ENCODE assay signal across 8 mouse cellular contexts in the genomic region with DNA sequence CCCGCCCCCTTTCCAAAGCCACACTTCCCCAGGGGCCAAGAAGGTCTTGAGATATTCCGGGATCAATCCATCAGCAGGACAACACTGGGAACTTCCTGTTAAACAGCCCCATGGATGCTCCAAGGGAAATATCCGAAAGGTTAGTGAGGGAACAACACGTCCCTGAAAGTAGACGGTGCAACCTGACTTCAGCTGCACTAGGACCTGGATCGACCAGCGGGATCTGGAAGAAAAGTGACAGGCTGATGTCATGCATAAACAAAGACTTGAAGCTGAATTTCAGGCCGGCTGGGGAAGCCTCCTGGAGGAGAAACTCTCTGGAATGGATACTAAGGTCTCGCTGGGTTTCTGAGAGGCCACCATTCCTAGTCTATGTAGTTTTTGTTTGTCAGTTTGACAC. TPM values are rescaled to one million over a fixed set of nuclear protein-coding genes. Genes with fewer than 3 reads are reported as not detected.
A peak's percentile ranks its signal among the peaks of the same experiment; 100 is the strongest.
DNase-seq lines count a peak whose midpoint lies in the region; ATAC-seq and TF ChIP-seq lines count a peak whose summit lies in the region.

No protein-coding gene starts in this region.

- H3K9ac ChIP-seq in embryonic facial prominence, embryonic 14.5 days (ENCODE audit: low read depth, low read length) = peak overlapping the region; percentile 72
- H3K9ac ChIP-seq in limb, embryonic 14.5 days (ENCODE audit: low read depth, low read length, severe bottlenecking) = peak overlapping the region; percentile 52; the same call in 1 of the 2 replicates
- no peak overlapping the region for H3K9ac ChIP-seq in stomach, embryonic 15.5 days

- TF ChIP-seq POLR2A in limb, embryonic 14.5 days (IDR thresholded peaks at IDR 0.05; ENCODE audit: borderline replicate concordance, extremely low read depth, insufficient read depth, insufficient read length) = no peak

- H3K4me3 ChIP-seq in left cerebral cortex, adult 2 months = peak overlapping the region; percentile 68
- peak overlapping the region; percentile 63 for H3K4me3 ChIP-seq in embryonic facial prominence, embryonic 14.5 days (ENCODE audit: low read depth, low read length)
- peak overlapping the region; percentile 59 for H3K4me3 ChIP-seq in limb, embryonic 14.5 days (replicated peaks; ENCODE audit: low read length)
- H3K4me3 ChIP-seq in stomach, embryonic 15.5 days (replicated peaks) = peak overlapping the region; percentile 69

- 2% methylated on average over 9 of the region's 9 CpGs for WGBS in embryonic facial prominence, embryonic 14.5 days
- 2% methylated on average over 9 of the region's 9 CpGs for WGBS in limb, embryonic 14.5 days
- 3% methylated on average over 9 of the region's 9 CpGs for WGBS in stomach, embryonic 15.5 days

- DNase-seq in adrenal gland, postnatal 10 days = peak; percentile 22
- DNase-seq in adrenal gland, adult (ENCODE audit: inconsistent age in 2 of 2, low spot score in 1 of 2) = no peak
- peak in 1 of 2 experiments; percentile 15 for DNase-seq in left cerebral cortex, adult 2 months (ENCODE audit: extremely low spot score in 1 of 2, low spot score in 2 of 2)
- DNase-seq in left cerebral cortex, adult 18-20 months (ENCODE audit: low spot score in 2 of 2) = no peak
- DNase-seq in embryonic facial prominence, embryonic 14.5 days (ENCODE audit: low spot score) = peak; percentile 48
- DNase-seq in limb, embryonic 14.5 days (ENCODE audit: low spot score) = no peak
- DNase-seq in cerebellum, postnatal 25 days = no peak

- H3K36me3 ChIP-seq in embryonic facial prominence, embryonic 14.5 days (ENCODE audit: control insufficient read depth, insufficient read depth, low read length) = no peaks in the 10 kb centered on the region
- no peaks in the 10 kb centered on the region for H3K36me3 ChIP-seq in limb, embryonic 14.5 days (ENCODE audit: control insufficient read depth, insufficient read depth, low read length)
- no peaks in the 10 kb centered on the region for H3K36me3 ChIP-seq in stomach, embryonic 15.5 days

- peaks cover 7% of the 10 kb centered on the region for H3K9me3 ChIP-seq in embryonic facial prominence, embryonic 14.5 days (ENCODE audit: control insufficient read depth, low read length)
- no peaks in the 10 kb centered on the region for H3K9me3 ChIP-seq in limb, embryonic 14.5 days (ENCODE audit: control insufficient read depth, low read length)
- no peaks in the 10 kb centered on the region for H3K9me3 ChIP-seq in stomach, embryonic 15.5 days

- intact Hi-C loops in left cerebral cortex, adult 2 months (cut with DNase I) = loop anchor here (5.0 kb wide), 1 partner anchor 130 kb away; a partner anchor contains a TSS

- peaks cover 6% of the 10 kb centered on the region; the same call in 1 of the 2 replicates for H3K4me1 ChIP-seq in embryonic facial prominence, embryonic 14.5 days (ENCODE audit: control insufficient read depth, insufficient read depth, low read length)
- peaks cover 3% of the 10 kb centered on the region; the same call in 1 of the 2 replicates for H3K4me1 ChIP-seq in limb, embryonic 14.5 days (ENCODE audit: control insufficient read depth, insufficient read depth, low read length)
- H3K4me1 ChIP-seq in stomach, embryonic 15.5 days = peaks cover 16% of the 10 kb centered on the region; the same call in 1 of the 2 replicates

- no peak for TF ChIP-seq CTCF in left cerebral cortex, adult 2 months (IDR thresholded peaks at IDR 0.05)

- ATAC-seq in embryonic facial prominence, embryonic 14.5 days (ENCODE audit: low read depth) = peak; percentile 9; the same call in 1 of the 2 replicates
- 0 out of 2 replicates have a peak, but pooled peaks have one; percentile 2 for ATAC-seq in limb, embryonic 14.5 days (ENCODE audit: low FRiP score, low read depth)
- peak; percentile 19; the same call in 1 of the 2 replicates for ATAC-seq in stomach, embryonic 15.5 days (ENCODE audit: insufficient read depth, low FRiP score, low read depth)

- peaks cover 5% of the 10 kb centered on the region; the same call in 1 of the 2 replicates for H3K27me3 ChIP-seq in embryonic facial prominence, embryonic 14.5 days (replicated peaks; ENCODE audit: control insufficient read depth, insufficient read depth, low read length)
- H3K27me3 ChIP-seq in limb, embryonic 14.5 days (ENCODE audit: control insufficient read depth, insufficient read depth, low read length) = no peaks in the 10 kb centered on the region; the same call in none of the 2 replicates
- no peaks in the 10 kb centered on the region for H3K27me3 ChIP-seq in stomach, embryonic 15.5 days (replicated peaks)

- H3K27ac ChIP-seq in left cerebral cortex, adult 2 months = peak overlapping the region; percentile 53
- no peak overlapping the region for H3K27ac ChIP-seq in embryonic facial prominence, embryonic 14.5 days (replicated peaks; ENCODE audit: low read depth, low read length)
- H3K27ac ChIP-seq in limb, embryonic 14.5 days (replicated peaks; ENCODE audit: low read depth, low read length) = no peak overlapping the region
- H3K27ac ChIP-seq in stomach, embryonic 15.5 days = no peak overlapping the region

- peak overlapping the region; percentile 99 for H3K4me2 ChIP-seq in embryonic facial prominence, embryonic 14.5 days (ENCODE audit: low read depth, low read length)
- H3K4me2 ChIP-seq in limb, embryonic 14.5 days (replicated peaks; ENCODE audit: low read depth, low read length, severe bottlenecking) = peak overlapping the region; percentile 99
- peak overlapping the region; percentile 99 for H3K4me2 ChIP-seq in stomach, embryonic 15.5 days

RNA-seq across cellular contexts. Expression of a gene that starts 0.5 kb away (rescaled TPM):
- 10 to 100 TPM; 10.1 to 18.0 TPM for total RNA-seq in adrenal gland, postnatal 10 days (2021)
- total RNA-seq in left cerebral cortex, adult 2 months (2021) = 10 to 100 TPM; 23.5 to 24.5 TPM
- 10 to 100 TPM; 20.3 TPM for total RNA-seq in left cerebral cortex, adult 18-20 months (2021)
- polyA plus RNA-seq in embryonic facial prominence, embryonic 14.5 days (2014; fragmentation: Nextera tagmentation; extraction: Ambion mirVana) = 13.1 and 16.2 TPM in 2 replicates
- 18.9 and 23.7 TPM in 2 replicates for polyA plus RNA-seq in limb, embryonic 14.5 days (2012; rRNA removed)
- polyA plus RNA-seq in limb, embryonic 14.5 days (2014; fragmentation: Nextera tagmentation; extraction: Ambion mirVana) = 12.4 and 12.6 TPM in 2 replicates
- polyA plus RNA-seq in stomach, embryonic 15.5 days (2015; fragmentation: Nextera tagmentation; extraction: Ambion mirVana) = 14.3 and 16.2 TPM in 2 replicates

RNA-seq across cellular contexts. Expression of a gene that starts 39.3 kb away (rescaled TPM):
- total RNA-seq in adrenal gland, postnatal 10 days (2021) = 10 to 100 TPM in 1 of 2 experiments, 1 to 10 TPM in 1; 9.7 to 12.3 TPM
- total RNA-seq in left cerebral cortex, adult 2 months (2021) = 100 to 1,000 TPM; 174 to 176 TPM
- total RNA-seq in left cerebral cortex, adult 18-20 months (2021) = 100 to 1,000 TPM; 170 to 186 TPM
- polyA plus RNA-seq in embryonic facial prominence, embryonic 14.5 days (2014; fragmentation: Nextera tagmentation; extraction: Ambion mirVana) = 15.4 and 15.7 TPM in 2 replicates
- polyA plus RNA-seq in limb, embryonic 14.5 days (2012; rRNA removed) = 43.9 and 46.0 TPM in 2 replicates
- 18.1 and 18.5 TPM in 2 replicates for polyA plus RNA-seq in limb, embryonic 14.5 days (2014; fragmentation: Nextera tagmentation; extraction: Ambion mirVana)
- 9.9 and 12.0 TPM in 2 replicates for polyA plus RNA-seq in stomach, embryonic 15.5 days (2015; fragmentation: Nextera tagmentation; extraction: Ambion mirVana)

Comparison
In these comparisons a context has a peak if more than half of its experiments do, and no peak if none do; other contexts are left out.
1. DNase-seq: peak in adrenal gland, postnatal 10 days (single experiment) and embryonic facial prominence, embryonic 14.5 days (single experiment); none in adrenal gland, adult (0 of 2), left cerebral cortex, adult 18-20 months (0 of 2), limb, embryonic 14.5 days (single experiment) and cerebellum, postnatal 25 days (0 of 2).
2. RNA of a gene that starts 39.3 kb away (total RNA-seq): 170 to 186 TPM in left cerebral cortex, adult 18-20 months and 174 to 176 TPM in left cerebral cortex, adult 2 months; 9.7 to 12.3 TPM in adrenal gland, postnatal 10 days; every median in the first group is over 10 times any median in the second.
3. Peak in every context shown above with its lines, with median percentiles within 50 percentile points of each other: H3K4me3 ChIP-seq, ATAC-seq and H3K4me2 ChIP-seq.